Mouse (Mus musculus): ENCODE results near the gene Prg3. TPM values are rescaled to one million over a fixed set of nuclear protein-coding genes. Genes with fewer than 3 reads are reported as not detected.

The Prg3 gene
- total and polyA plus RNA-seq, 3 experiments: 0.42 to 92.3 TPM; not detected in 1

DNA sequence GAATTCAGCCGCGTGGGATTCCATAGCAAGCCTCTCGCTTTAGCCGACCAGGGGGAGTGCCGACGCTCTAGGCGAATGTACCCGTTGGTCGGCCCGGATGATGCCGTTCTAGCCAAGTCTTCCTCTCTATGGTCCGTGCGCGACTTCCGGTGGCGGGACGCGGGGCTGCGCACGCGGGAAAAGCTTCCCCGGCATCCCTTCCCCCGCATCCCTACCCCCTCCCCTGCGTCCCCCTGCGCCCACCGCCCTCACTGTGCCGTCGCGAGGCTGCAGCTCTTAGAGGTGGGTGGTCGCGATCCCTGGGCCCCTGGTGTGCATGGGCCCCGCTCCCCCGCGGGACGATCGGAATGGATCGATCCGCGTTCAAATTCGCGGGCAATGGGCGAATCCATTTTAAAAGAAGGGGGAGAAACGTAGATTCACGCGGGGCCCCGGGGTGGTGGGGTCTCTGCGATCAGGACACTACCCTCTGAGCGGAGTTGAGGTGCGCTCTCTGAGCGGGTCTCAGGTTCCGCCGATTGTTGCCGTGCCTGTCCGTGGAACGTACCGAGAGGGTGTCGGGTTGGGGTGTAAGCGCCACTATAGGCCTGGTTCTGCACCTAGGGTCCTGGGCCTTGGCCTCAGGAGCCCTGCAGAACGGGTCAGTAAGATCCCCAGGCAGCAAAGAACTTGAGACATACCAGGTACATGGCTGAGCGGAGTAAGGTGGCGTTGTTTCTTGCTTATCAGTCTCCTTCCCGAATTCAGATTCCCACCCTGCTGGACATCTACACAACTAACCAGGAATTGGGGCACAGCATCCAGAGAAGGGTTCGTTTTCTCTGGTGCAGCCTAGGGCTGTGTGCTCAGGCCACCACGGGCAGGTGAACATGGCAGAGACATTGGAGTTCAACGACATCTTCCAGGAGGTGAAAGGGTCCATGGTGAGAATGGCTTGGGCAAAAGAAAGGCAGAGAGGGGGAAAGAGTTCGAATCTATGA lies 49.3 kb downstream of the Prg3 start, which contains the start of the genes Ssrp1 and P2rx3:
Gene Ssrp1 (plus strand): TSS at position 188 of the 980 bp plus-strand sequence.
Gene P2rx3 (minus strand): TSS at position 416 of the 980 bp plus-strand sequence.
- ATAC-seq (ENCODE audit: extremely low read depth, insufficient number of reproducible peaks, low FRiP score, poor library complexity, severe bottlenecking): peak; percentile 88
- H3K4me3 ChIP-seq (ENCODE audit: low read depth, low read length): peak within 1 kb of the TSS; percentile 90

DNA sequence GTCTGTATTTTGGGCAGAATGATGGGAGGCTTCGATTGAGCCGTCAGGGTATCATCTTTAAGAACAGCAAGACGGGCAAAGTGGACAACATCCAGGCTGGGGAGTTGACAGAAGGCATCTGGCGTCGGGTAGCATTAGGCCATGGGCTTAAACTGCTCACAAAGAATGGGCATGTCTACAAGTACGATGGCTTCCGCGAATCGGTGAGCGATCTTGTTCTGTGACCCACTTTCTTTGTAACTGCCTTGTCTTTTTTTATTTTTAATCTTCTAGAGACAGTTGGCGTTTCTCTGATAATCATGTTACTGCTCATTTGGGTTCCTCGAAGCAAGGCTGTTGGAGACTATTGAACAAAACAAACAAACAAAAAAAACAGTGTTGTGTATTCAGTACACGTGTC lies 50.3 kb downstream of the Prg3 start:
- H3K4me1 ChIP-seq (ENCODE audit: insufficient read depth, low read depth, low read length): peaks cover 59% of the 10 kb centered on the region
- ATAC-seq (ENCODE audit: extremely low read depth, insufficient number of reproducible peaks, low FRiP score, poor library complexity, severe bottlenecking): no peak
- peak overlapping the region; percentile 90 for H3K4me3 ChIP-seq (ENCODE audit: low read depth, low read length)
- TF ChIP-seq GATA1 (IDR thresholded peaks at IDR 0.05; ENCODE audit: borderline replicate concordance, low read length) (no peak), GATA2 (IDR thresholded peaks at IDR 0.05; ENCODE audit: borderline replicate concordance, low read depth, low read length) (no peak), CTCF (IDR thresholded peaks at IDR 0.05; ENCODE audit: low read depth, low read length) (no peak), POLR2AphosphoS5 (IDR thresholded peaks at IDR 0.05; ENCODE audit: insufficient replicate concordance, low read depth, low read length) (no peak), TAL1 (conservative IDR thresholded peaks at IDR 0.05; ENCODE audit: low read depth, low read length) (no peak)
- peaks cover 49% of the 10 kb centered on the region for H3K36me3 ChIP-seq (replicated peaks)
- peaks cover 20% of the 10 kb centered on the region for H3K27me3 ChIP-seq (ENCODE audit: insufficient read depth, low read length)
- H3K9me3 ChIP-seq (replicated peaks): no peaks in the 10 kb centered on the region
- DNase-seq (ENCODE audit: low spot score): no peak

More for the DNA sequence above, 49.3 kb downstream of the Prg3 start, which contains the start of the genes Ssrp1 and P2rx3:
- peak; percentile 89 for DNase-seq (ENCODE audit: low spot score)
- TF ChIP-seq TAL1 (conservative IDR thresholded peaks at IDR 0.05; ENCODE audit: low read depth, low read length) (no peak), POLR2AphosphoS5 (IDR thresholded peaks at IDR 0.05; ENCODE audit: insufficient replicate concordance, low read depth, low read length) (0 out of 2 replicates have a peak, but pooled peaks have one; percentile 56)
- peaks cover 28% of the 10 kb centered on the region for H3K27me3 ChIP-seq (ENCODE audit: insufficient read depth, low read length)
- H3K36me3 ChIP-seq (replicated peaks): peaks cover 39% of the 10 kb centered on the region
- no peaks in the 10 kb centered on the region for H3K9me3 ChIP-seq (replicated peaks)
- H3K4me1 ChIP-seq (ENCODE audit: insufficient read depth, low read depth, low read length): peaks cover 52% of the 10 kb centered on the region

Other genes starting within 250 kb of the Prg3 start
- not detected in 2 replicates for gene Gm19426, start 244.6 kb upstream of the Prg3 start, total RNA-seq (2014; fragmentation: Nextera tagmentation)
- not detected in 2 replicates for gene Gm19426, start 244.6 kb upstream of the Prg3 start, total RNA-seq (2017)
- not detected in 2 replicates for gene Gm19426, start 244.6 kb upstream of the Prg3 start, polyA plus RNA-seq (2012)
- not detected in 2 replicates for gene Serping1, start 212.8 kb upstream of the Prg3 start, total RNA-seq (2014; fragmentation: Nextera tagmentation)
- gene Serping1, start 212.8 kb upstream of the Prg3 start, total RNA-seq (2017): not detected in 2 replicates
- gene Serping1, start 212.8 kb upstream of the Prg3 start, polyA plus RNA-seq (2012): not detected in 2 replicates
- 37.2 and 74.5 TPM in 2 replicates for gene Ube2l6, start 189.4 kb upstream of the Prg3 start, total RNA-seq (2014; fragmentation: Nextera tagmentation)
- gene Ube2l6, start 189.4 kb upstream of the Prg3 start, total RNA-seq (2017): 20.2 and 22.5 TPM in 2 replicates
- gene Ube2l6, start 189.4 kb upstream of the Prg3 start, polyA plus RNA-seq (2012): 1.2 and 2.5 TPM in 2 replicates
- not detected in 2 replicates for gene Smtnl1, start 165.6 kb upstream of the Prg3 start, total RNA-seq (2014; fragmentation: Nextera tagmentation)
- gene Smtnl1, start 165.6 kb upstream of the Prg3 start, total RNA-seq (2017): not detected in 2 replicates
- gene Smtnl1, start 165.6 kb upstream of the Prg3 start, polyA plus RNA-seq (2012): not detected in 2 replicates
- 13.5 and 21.0 TPM in 2 replicates for gene Timm10, start 161.2 kb upstream of the Prg3 start, total RNA-seq (2014; fragmentation: Nextera tagmentation)
- gene Timm10, start 161.2 kb upstream of the Prg3 start, total RNA-seq (2017): 51.5 and 54.9 TPM in 2 replicates
- 13.3 and 19.5 TPM in 2 replicates for gene Timm10, start 161.2 kb upstream of the Prg3 start, polyA plus RNA-seq (2012)
- 0.29 and 62.5 TPM in 2 replicates for gene Slc43a1, start 149.4 kb upstream of the Prg3 start, total RNA-seq (2014; fragmentation: Nextera tagmentation)
- 0.05 and 0.12 TPM in 2 replicates for gene Slc43a1, start 149.4 kb upstream of the Prg3 start, total RNA-seq (2017)
- gene Slc43a1, start 149.4 kb upstream of the Prg3 start, polyA plus RNA-seq (2012): 0.03 TPM in 1 of 2 replicates, not detected in the other
- not detected in 2 replicates for gene Rtn4rl2, start 101.5 kb upstream of the Prg3 start, total RNA-seq (2014; fragmentation: Nextera tagmentation)
- gene Rtn4rl2, start 101.5 kb upstream of the Prg3 start, total RNA-seq (2017): not detected in 2 replicates
- not detected in 2 replicates for gene Rtn4rl2, start 101.5 kb upstream of the Prg3 start, polyA plus RNA-seq (2012)
- 116 and 137 TPM in 2 replicates for gene Slc43a3, start 51.6 kb upstream of the Prg3 start, total RNA-seq (2014; fragmentation: Nextera tagmentation)
- gene Slc43a3, start 51.6 kb upstream of the Prg3 start, total RNA-seq (2017): 85.2 and 90.3 TPM in 2 replicates
- gene Slc43a3, start 51.6 kb upstream of the Prg3 start, polyA plus RNA-seq (2012): 13.5 and 15.4 TPM in 2 replicates
- not detected in 2 replicates for gene Prg2, start 7.8 kb upstream of the Prg3 start, total RNA-seq (2014; fragmentation: Nextera tagmentation)
- gene Prg2, start 7.8 kb upstream of the Prg3 start, total RNA-seq (2017): 0.82 TPM in 1 of 2 replicates, not detected in the other
- not detected in 2 replicates for gene Prg2, start 7.8 kb upstream of the Prg3 start, polyA plus RNA-seq (2012)
- 168 and 190 TPM in 2 replicates for gene Ssrp1, start 49.0 kb downstream of the Prg3 start, total RNA-seq (2014; fragmentation: Nextera tagmentation)
- 304 and 315 TPM in 2 replicates for gene Ssrp1, start 49.0 kb downstream of the Prg3 start, total RNA-seq (2017)
- gene Ssrp1, start 49.0 kb downstream of the Prg3 start, polyA plus RNA-seq (2012): 54.9 and 111 TPM in 2 replicates
- 0.39 and 0.60 TPM in 2 replicates for gene P2rx3, start 49.2 kb downstream of the Prg3 start, total RNA-seq (2014; fragmentation: Nextera tagmentation)
- gene P2rx3, start 49.2 kb downstream of the Prg3 start, total RNA-seq (2017): 0.05 and 0.06 TPM in 2 replicates
- gene P2rx3, start 49.2 kb downstream of the Prg3 start, polyA plus RNA-seq (2012): not detected in 2 replicates
- 2.6 and 3.0 TPM in 2 replicates for gene Tnks1bp1, start 59.8 kb downstream of the Prg3 start, total RNA-seq (2014; fragmentation: Nextera tagmentation)
- gene Tnks1bp1, start 59.8 kb downstream of the Prg3 start, total RNA-seq (2017): 1.7 and 2.8 TPM in 2 replicates
- 5.2 and 5.7 TPM in 2 replicates for gene Tnks1bp1, start 59.8 kb downstream of the Prg3 start, polyA plus RNA-seq (2012)
- not detected in 2 replicates for gene Aplnr, start 148.0 kb downstream of the Prg3 start, total RNA-seq (2014; fragmentation: Nextera tagmentation)
- gene Aplnr, start 148.0 kb downstream of the Prg3 start, total RNA-seq (2017): 0.12 and 0.22 TPM in 2 replicates
- gene Aplnr, start 148.0 kb downstream of the Prg3 start, polyA plus RNA-seq (2012): not detected in 2 replicates
- not detected in 2 replicates for gene Lrrc55, start 209.0 kb downstream of the Prg3 start, total RNA-seq (2014; fragmentation: Nextera tagmentation)
- 0.12 and 0.44 TPM in 2 replicates for gene Lrrc55, start 209.0 kb downstream of the Prg3 start, total RNA-seq (2017)
- gene Lrrc55, start 209.0 kb downstream of the Prg3 start, polyA plus RNA-seq (2012): not detected in 2 replicates